In the genomic region with DNA sequence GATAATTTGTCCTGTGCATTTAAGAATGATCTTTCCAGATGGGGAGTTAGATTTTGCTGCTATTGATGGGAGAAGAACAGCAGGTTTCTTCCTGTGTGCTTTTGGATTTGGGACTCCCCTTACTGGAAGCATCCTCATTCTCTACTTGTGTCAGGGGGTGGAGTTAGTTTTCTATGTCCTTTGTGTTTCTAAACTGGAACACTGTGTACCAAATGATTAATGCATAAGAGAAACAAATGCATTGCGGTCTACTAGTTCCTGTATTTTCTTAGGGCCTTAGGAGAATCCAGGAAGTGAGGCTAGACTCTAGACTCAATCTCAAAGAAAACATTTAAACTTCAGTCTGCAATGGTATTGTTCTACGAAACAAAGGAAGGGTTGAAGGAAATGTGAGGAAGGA, we compare ENCODE assay signal across 23 mouse cellular contexts.
"Had no signal": no experiment of that assay in that cellular context is flagged by ENCODE, and none has a peak within 500 bp of the region (broad histone marks: within the 10 kb centered on the region; RNA-seq: fewer than 3 reads in every experiment).

No protein-coding gene starts in this region.

- H3K27ac ChIP-seq: gastrocnemius, adult 2 months; heart, embryonic 13.5 days; heart, embryonic 15.5 days; hindbrain, embryonic 13.5 days; hindbrain, embryonic 15.5 days; hindbrain, postnatal 0 days; layer of hippocampus, adult 2 months; left cerebral cortex, adult 2 months; limb, embryonic 13.5 days; limb, embryonic 15.5 days had no signal

- DNase-seq: gastrocnemius, adult 2 months; gastrocnemius, postnatal 10 days; gastrocnemius, postnatal 25 days; heart, adult 18-20 months; heart, postnatal 14 days; heart, postnatal 36 days; kidney, adult 11 months; kidney, adult 8-10 months; kidney, postnatal 10 days; kidney, postnatal 25 days; kidney, postnatal 4 days had no signal

- H3K27me3 ChIP-seq: heart, embryonic 13.5 days; heart, embryonic 15.5 days; hindbrain, embryonic 13.5 days; hindbrain, embryonic 15.5 days; limb, embryonic 13.5 days; limb, embryonic 15.5 days had no signal

- H3K4me1 ChIP-seq: heart, embryonic 13.5 days; heart, embryonic 15.5 days; hindbrain, embryonic 13.5 days; hindbrain, embryonic 15.5 days; limb, embryonic 15.5 days had no signal

- H3K9me3 ChIP-seq: heart, embryonic 13.5 days; heart, embryonic 15.5 days; hindbrain, embryonic 13.5 days; hindbrain, embryonic 15.5 days; limb, embryonic 13.5 days; limb, embryonic 15.5 days had no signal

- H3K36me3 ChIP-seq: heart, embryonic 13.5 days; heart, embryonic 15.5 days; hindbrain, embryonic 13.5 days; hindbrain, embryonic 15.5 days; limb, embryonic 13.5 days; limb, embryonic 15.5 days had no signal

- ATAC-seq: hindbrain, postnatal 0 days; intestine, embryonic 16.5 days had no signal

- H3K4me3 ChIP-seq: gastrocnemius, adult 2 months; heart, embryonic 13.5 days; heart, embryonic 15.5 days; hindbrain, embryonic 13.5 days; hindbrain, embryonic 15.5 days; layer of hippocampus, adult 2 months; left cerebral cortex, adult 2 months; limb, embryonic 13.5 days; limb, embryonic 15.5 days had no signal

- H3K4me2 ChIP-seq: heart, embryonic 11.5 days; heart, embryonic 13.5 days; heart, embryonic 15.5 days; hindbrain, embryonic 13.5 days; hindbrain, embryonic 15.5 days; limb, embryonic 13.5 days; limb, embryonic 15.5 days; liver, embryonic 11.5 days had no signal

- H3K9ac ChIP-seq: heart, embryonic 13.5 days; heart, embryonic 15.5 days; hindbrain, embryonic 13.5 days; hindbrain, embryonic 15.5 days; limb, embryonic 13.5 days; limb, embryonic 15.5 days had no signal
